8 mouse cellular contexts compared by ENCODE assay signal in genomic region chr5:148552187-148553071, GRCm38 (mm10). TPM values are rescaled to one million over a fixed set of nuclear protein-coding genes. Genes with fewer than 3 reads are reported as not detected.
A peak's percentile ranks its signal among the peaks of the same experiment; 100 is the strongest.
DNase-seq lines count a peak whose midpoint lies in the region; ATAC-seq lines count a peak whose summit lies in the region.

Gene Ubl3 (minus strand): TSS chr5:148552789.

- no peaks in the 10 kb centered on the region for H3K27me3 ChIP-seq in hindbrain, embryonic 16.5 days (replicated peaks; ENCODE audit: control insufficient read depth, insufficient read depth, low read length)

- WGBS in hindbrain, embryonic 16.5 days = 0% methylated on average over 74 of the region's 95 CpGs
- WGBS in macrophage (ENCODE audit: missing documents) = 1% methylated on average over 95 of the region's 95 CpGs

- peak within 1 kb of the TSS; percentile 79 for H3K9ac ChIP-seq in hindbrain, embryonic 16.5 days (ENCODE audit: low read depth, low read length)

- ATAC-seq in hindbrain, embryonic 16.5 days = peak; percentile 96

- peak within 1 kb of the TSS; percentile 95 for H3K27ac ChIP-seq in hindbrain, embryonic 16.5 days (ENCODE audit: low read depth, low read length)
- peak within 1 kb of the TSS; percentile 88 for H3K27ac ChIP-seq in macrophage

- H3K4me3 ChIP-seq in hindbrain, embryonic 16.5 days (ENCODE audit: low read length) = peak within 1 kb of the TSS; percentile 72
- peak within 1 kb of the TSS; percentile 94 for H3K4me3 ChIP-seq in macrophage (ENCODE audit: inconsistent target)

- peaks cover 26% of the 10 kb centered on the region for H3K4me1 ChIP-seq in hindbrain, embryonic 16.5 days (ENCODE audit: control insufficient read depth, insufficient read depth, low read depth, low read length)

- peak within 1 kb of the TSS; percentile 81 for H3K4me2 ChIP-seq in hindbrain, embryonic 16.5 days (ENCODE audit: low read length)

- peak; percentile 82 for DNase-seq in T-cell, adult 2 months (ENCODE audit: low spot score)
- DNase-seq in cerebellum, postnatal 4 days (ENCODE audit: low spot score in 2 of 2) = peak; percentile 75 to 89
- peak; percentile 88 for DNase-seq in gastrocnemius, adult 18-20 months (ENCODE audit: low spot score)
- DNase-seq in left cerebral cortex, adult 18-20 months (ENCODE audit: low spot score in 2 of 2) = peak; percentile 85 to 89
- DNase-seq in right cerebral cortex, adult 18-20 months = peak; percentile 92
- DNase-seq in urinary bladder, postnatal 10 days (ENCODE audit: low spot score) = peak; percentile 81

- no peaks in the 10 kb centered on the region for H3K9me3 ChIP-seq in hindbrain, embryonic 16.5 days (ENCODE audit: control insufficient read depth, low read length)

- peaks cover 40% of the 10 kb centered on the region for H3K79me2 ChIP-seq in macrophage (ENCODE audit: inconsistent target)

- no peaks in the 10 kb centered on the region for H3K36me3 ChIP-seq in hindbrain, embryonic 16.5 days (ENCODE audit: control insufficient read depth, insufficient read depth, low read length)
- no peaks in the 10 kb centered on the region for H3K36me3 ChIP-seq in macrophage (ENCODE audit: inconsistent target)

RNA-seq across cellular contexts. Expression of gene Ubl3, which starts in this region (rescaled TPM):
- 100 to 1,000 TPM; 150 to 159 TPM for total RNA-seq in gastrocnemius, adult 18-20 months (2021)
- 70.7 and 90.1 TPM in 2 replicates for polyA plus RNA-seq in hindbrain, embryonic 16.5 days (2015; fragmentation: Nextera tagmentation; extraction: Ambion mirVana)
- 100 to 1,000 TPM; 244 to 266 TPM for total RNA-seq in left cerebral cortex, adult 18-20 months (2021)
- total RNA-seq in macrophage (2018; cell fraction: chromatin; rRNA removed) = 100 to 1,000 TPM in 25 of 26 experiments, 10 to 100 TPM in 1; 70.4 to 545 (median 156) TPM
- total RNA-seq in macrophage (2018; cell fraction: cytosol; rRNA removed) = 100 to 1,000 TPM; 155 to 296 (median 210) TPM
- total RNA-seq in macrophage (2018; cell fraction: nucleus; rRNA removed) = 100 to 1,000 TPM; 120 to 291 (median 146) TPM
- 131 to 179 TPM (median 142 TPM) in 3 replicates for polyA plus RNA-seq in macrophage (2018)

Comparison
In these comparisons a context has a peak if more than half of its experiments do, and no peak if none do; other contexts are left out.
1. Peak in every context shown above with its lines: DNase-seq, ATAC-seq, H3K4me3 ChIP-seq and H3K27ac ChIP-seq.